Mouse (Mus musculus): Measurements from ENCODE around the gene Ankrd37. TPM values are rescaled to one million over a fixed set of nuclear protein-coding genes. Genes with fewer than 3 reads are reported as not detected.

Gene Ankrd37
- polyA plus RNA-seq (2017; shearing (Covaris generic)), result 58.3 TPM

DNA sequence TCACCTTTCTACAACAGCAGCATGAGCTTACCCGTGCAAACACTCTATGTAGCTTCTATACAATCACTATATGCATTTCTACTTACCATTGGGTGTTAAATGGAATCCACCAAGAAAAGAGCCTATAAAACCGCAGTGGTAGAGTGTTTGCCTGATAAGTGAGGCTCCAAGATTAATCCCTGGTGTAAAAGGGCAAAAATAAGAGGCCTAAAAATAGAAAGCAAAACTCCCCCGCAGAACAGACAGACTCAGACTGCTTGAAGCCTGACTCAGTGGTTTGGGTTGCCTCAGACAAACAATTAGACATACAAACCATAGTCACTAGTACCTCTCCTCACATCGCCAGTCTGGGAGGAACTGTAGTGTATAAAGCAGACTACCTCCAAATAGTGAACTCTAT is at the start of gene Ankrd37:
Gene Ankrd37 (minus strand): TSS at position 112 of the 400 bp plus-strand sequence.

DNA sequence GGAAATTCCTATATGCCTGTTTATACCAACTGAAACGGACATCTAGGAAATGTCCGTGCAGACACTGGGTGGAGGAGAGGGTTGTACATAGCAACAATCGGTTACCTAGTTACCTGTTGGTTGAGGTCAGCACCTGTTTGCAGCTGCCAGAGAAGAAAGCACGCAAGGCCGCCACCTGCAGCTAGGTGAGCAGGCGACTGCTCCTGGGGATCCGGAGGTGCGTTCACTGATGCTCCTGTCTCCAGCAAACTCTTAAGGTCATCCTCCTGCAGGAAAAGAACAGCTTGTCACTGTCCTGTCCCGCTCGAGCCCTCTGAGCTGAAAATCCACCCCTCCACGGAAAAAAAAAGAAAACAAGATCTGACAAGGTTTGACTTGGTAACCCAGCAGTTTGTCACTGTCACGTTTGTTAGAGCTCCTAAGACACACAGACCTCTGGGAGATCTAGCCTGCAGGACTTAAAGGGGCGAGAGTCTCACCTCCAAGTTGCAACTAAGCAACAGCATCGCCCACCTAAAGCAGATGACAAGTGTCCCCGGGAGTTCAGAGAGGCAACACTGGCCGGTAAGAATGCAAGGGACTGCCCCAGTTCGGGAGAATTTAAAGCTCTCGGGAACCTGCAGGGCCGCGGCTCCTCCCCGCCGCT is 6.2 kb downstream of the Ankrd37 start, which contains the start of gene Lrp2bp:
Gene Lrp2bp (plus strand): TSS at position 166 of the 646 bp plus-strand sequence.

DNA sequence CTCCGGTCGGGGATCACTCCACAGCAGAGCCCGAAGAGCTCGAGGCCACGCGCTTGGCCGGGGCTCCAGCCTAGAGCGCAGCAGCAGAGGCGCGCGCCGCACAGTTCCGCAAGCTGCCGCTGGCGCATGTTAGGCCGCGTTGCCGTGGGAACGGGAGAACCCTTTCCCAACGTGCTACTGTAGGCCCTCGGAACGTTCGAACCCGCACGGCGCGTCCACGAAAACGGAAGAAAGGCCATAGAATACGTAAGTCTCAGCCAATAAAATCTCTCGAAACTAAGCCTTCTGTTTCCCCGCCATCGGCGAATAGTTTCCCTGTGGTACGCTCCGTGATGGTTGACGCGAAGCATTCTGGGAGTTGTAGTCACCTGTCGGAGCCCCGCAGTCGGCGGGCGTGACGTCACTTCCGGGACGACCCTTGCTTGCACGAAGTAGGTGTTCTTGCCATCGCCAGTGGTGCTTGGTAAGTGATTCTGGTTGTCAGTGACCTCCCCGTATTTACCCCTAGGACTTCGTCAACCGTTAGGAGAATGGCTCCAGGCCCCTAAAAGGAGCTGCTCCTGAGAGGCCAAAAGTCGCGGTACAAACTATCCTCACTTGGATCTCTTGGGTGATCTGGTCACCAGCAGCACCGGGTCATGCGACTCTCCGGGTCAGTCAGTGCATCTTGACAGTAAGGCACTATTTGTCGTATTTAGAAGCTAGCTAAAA is 30.2 kb downstream of the Ankrd37 start, which contains the start of the genes 1700029J07Rik and Ufsp2:
Gene 1700029J07Rik (minus strand): TSS at position 127 of the 711 bp plus-strand sequence.
Gene Ufsp2 (plus strand): TSS at position 403 of the 711 bp plus-strand sequence.

Other genes starting within 250 kb of the Ankrd37 start
- not detected for gene Pdlim3, start 120.2 kb downstream of the Ankrd37 start, polyA plus RNA-seq (2017; shearing (Covaris generic))
- gene Ccdc110, start 71.1 kb downstream of the Ankrd37 start, polyA plus RNA-seq (2017; shearing (Covaris generic)), result not detected
- gene 1700029J07Rik, start 30.5 kb downstream of the Ankrd37 start, polyA plus RNA-seq (2017; shearing (Covaris generic)), result 2.9 TPM
- gene Ufsp2, start 30.2 kb downstream of the Ankrd37 start, polyA plus RNA-seq (2017; shearing (Covaris generic)), result 17.2 TPM
- gene Lrp2bp, start 6.4 kb downstream of the Ankrd37 start, polyA plus RNA-seq (2017; shearing (Covaris generic)), result 1.2 TPM
- 13.2 TPM for gene Cfap97, start 146.1 kb upstream of the Ankrd37 start, polyA plus RNA-seq (2017; shearing (Covaris generic))
- gene Snx25, start 146.5 kb upstream of the Ankrd37 start, polyA plus RNA-seq (2017; shearing (Covaris generic)), result 21.2 TPM
- 95.9 TPM for gene Slc25a4, start 205.6 kb upstream of the Ankrd37 start, polyA plus RNA-seq (2017; shearing (Covaris generic))